Mouse (Mus musculus) heart, postnatal 25 days (tissue): ENCODE measurements at regions not wholly inside any gene's neighbourhood (a gene's known extent, or its start where the extent isn't known, plus 50 kb on each side); places are given as distances from the start of the nearest gene placed in this dataset.

Source experiments
- DNase-seq: peaks from one replicate; pipeline ENCODE4 v3.0.0; 2022; ENCODE audit warnings: low spot score
- intact Hi-C: fragments of 180-260 bp; cut with DNase I; formaldehyde crosslinking; loops from one replicate; pipeline ENCODE4 v1.15.1; 2025

DNA sequence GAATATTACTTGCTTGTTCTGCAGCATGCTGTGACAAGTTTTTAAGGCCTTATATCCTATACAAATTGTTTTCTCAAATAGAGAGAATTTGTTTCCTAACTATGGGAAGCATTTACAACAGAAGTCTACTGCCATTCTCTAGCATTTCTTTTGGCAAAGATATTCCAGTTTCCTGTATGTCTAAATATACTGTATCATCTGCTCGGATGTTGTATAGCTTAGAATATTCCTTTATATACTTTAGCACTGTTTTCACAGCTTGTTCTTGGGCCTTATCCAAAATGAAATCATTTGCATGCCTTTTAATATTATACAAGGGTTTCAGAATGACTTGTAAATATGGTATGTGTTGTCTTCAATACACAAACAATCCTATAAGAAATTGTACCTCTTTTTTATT lies 92.1 kb upstream of the Ins2 start:
- intact Hi-C loops: no loop called here

GRCm38 (mm10) chr7:142830969-142831673 lies 87.9 kb upstream of the Ins2 start:
- DNase-seq: no peak
- intact Hi-C loops: no loop called here

More for the DNA sequence above, 92.1 kb upstream of the Ins2 start:
- DNase-seq: no peak

GRCm38 (mm10) chr7:142810711-142811110 lies 67.5 kb upstream of the Ins2 start:
- DNase-seq: no peak
- intact Hi-C loops: no loop called here

DNA sequence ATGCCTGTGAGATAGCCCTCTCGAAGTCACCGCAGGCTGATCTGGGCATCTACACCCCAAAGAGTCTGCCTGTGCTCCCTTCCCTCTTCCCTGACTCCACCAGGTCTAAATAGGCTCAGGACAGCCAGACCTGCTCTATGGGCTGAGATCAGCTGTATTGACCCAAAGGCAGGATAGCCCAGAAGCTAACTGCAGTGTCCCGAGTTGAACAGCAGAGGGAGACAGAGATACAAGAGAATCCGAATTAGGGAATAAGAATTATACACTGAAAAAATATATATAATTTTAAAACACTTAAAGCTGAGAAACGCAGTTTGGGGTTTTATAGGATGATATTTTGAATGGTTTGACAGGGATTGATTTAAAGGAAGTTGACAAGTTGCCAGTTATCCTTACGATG lies 56.2 kb upstream of the Ins2 start:
- DNase-seq: no peak
- intact Hi-C loops: loop anchor here (1.0 kb wide), 1 partner anchor 51 kb away; no protein-coding TSS in a partner anchor

- no peak for DNase-seq
- intact Hi-C loops: no loop called here
Observed at GRCm38 (mm10) chr7:142794481-142794880, 51.3 kb upstream of the Ins2 start.
